Mouse (Mus musculus): ENCODE measurements around the gene Gsdma.

- TF ChIP-seq POLR2A (IDR thresholded peaks at IDR 0.05; ENCODE audit: control insufficient read depth in 1 of 2, insufficient read depth in 1 of 2, low read depth in 1 of 2, low read length in 2 of 2, poor library complexity in 1 of 2) (no peak; a peak in 1 of 4 replicates), RAD21 (IDR thresholded peaks at IDR 0.05; ENCODE audit: low read depth, low read length) (peak; percentile 99), CTCF (IDR thresholded peaks at IDR 0.05 in 2 of 3, conservative IDR thresholded peaks at IDR 0.05 in 1 of 3; ENCODE audit: control insufficient read depth in 1 of 3, insufficient read depth in 1 of 3, low read depth in 2 of 3, low read length in 3 of 3, poor library complexity in 1 of 3, severe bottlenecking in 1 of 3) (peak; percentile 81 to 99 (median 96)), MAZ (IDR thresholded peaks at IDR 0.05; ENCODE audit: low read depth, low read length) (peak; percentile 69; the same call in 1 of the 2 replicates), USF2 (IDR thresholded peaks at IDR 0.05; ENCODE audit: borderline replicate concordance in 1 of 2, insufficient read depth in 1 of 2, low read depth in 1 of 2, low read length in 2 of 2) (no peak), NELFE (IDR thresholded peaks at IDR 0.05; ENCODE audit: low read depth, low read length) (no peak), MEF2A (IDR thresholded peaks at IDR 0.05; ENCODE audit: extremely low read depth, insufficient replicate concordance, low read depth, low read length, poor library complexity, severe bottlenecking) (no peak), GATA1 (IDR thresholded peaks at IDR 0.05; ENCODE audit: low read depth, low read length) (no peak), HCFC1 (IDR thresholded peaks at IDR 0.05; ENCODE audit: low read depth, low read length) (no peak), TAL1 (IDR thresholded peaks at IDR 0.05; ENCODE audit: low read length) (no peak), SMC3 (IDR thresholded peaks at IDR 0.05; ENCODE audit: low read depth, low read length) (peak; percentile 99), ZNF384 (IDR thresholded peaks at IDR 0.05; ENCODE audit: low read depth, low read length) (0 out of 2 replicates have a peak, but pooled peaks have one; percentile 15), E2F4 (IDR thresholded peaks at IDR 0.05; ENCODE audit: borderline replicate concordance, low read depth, low read length) (no peak), GABPA (IDR thresholded peaks at IDR 0.05; ENCODE audit: low read depth, low read length) (no peak)
These were observed 35.8 kb downstream of the Gsdma start for GRCm38 (mm10) chr11:98699911-98700310.

All from MEL (cell line).